Mouse (Mus musculus) telencephalon, adult 2 months (tissue): ENCODE measurements around the gene Scap.
"Not testable (repeated sequence)": the region's sequence is repeated elsewhere in the genome, so short reads cannot be mapped to it uniquely, and the experiment has no call there.

Experiments
- DNase-seq: peaks from one replicate; pipeline ENCODE4 v3.0.0-alpha.2; 2011; ENCODE audit warnings: low read depth, low spot score

Scap gene

GRCm38 (mm10) chr9:110330341-110330740 lies 2.7 kb upstream of the Scap start:
- no peak for DNase-seq

- not testable (repeated sequence) for DNase-seq
Observed at GRCm38 (mm10) chr9:110330913-110331312, 2.2 kb upstream of the Scap start.

- no peak for DNase-seq
Observed at GRCm38 (mm10) chr9:110333896-110334259, 790 bp downstream of the Scap start.

GRCm38 (mm10) chr9:110334849-110335248 lies 1.8 kb downstream of the Scap start:
- no peak for DNase-seq

GRCm38 (mm10) chr9:110340037-110340750 lies 7.1 kb downstream of the Scap start:
- no peak for DNase-seq

GRCm38 (mm10) chr9:110342008-110342407 lies 8.9 kb downstream of the Scap start:
- peak; percentile 22 for DNase-seq

- no peak for DNase-seq
Observed at GRCm38 (mm10) chr9:110343805-110344204, 10.7 kb downstream of the Scap start.

GRCm38 (mm10) chr9:110345057-110345739 lies 12.1 kb downstream of the Scap start:
- no peak for DNase-seq

- no peak for DNase-seq
Observed at GRCm38 (mm10) chr9:110348899-110349298, 15.8 kb downstream of the Scap start.

GRCm38 (mm10) chr9:110350188-110350587 lies 17.1 kb downstream of the Scap start:
- no peak for DNase-seq

GRCm38 (mm10) chr9:110350612-110351011 lies 17.5 kb downstream of the Scap start:
- no peak for DNase-seq

GRCm38 (mm10) chr9:110351350-110351749 lies 18.3 kb downstream of the Scap start:
- no peak for DNase-seq

GRCm38 (mm10) chr9:110351932-110352632 lies 19.0 kb downstream of the Scap start:
- no peak for DNase-seq

- no peak for DNase-seq
Observed at GRCm38 (mm10) chr9:110358341-110358740, 25.3 kb downstream of the Scap start.

GRCm38 (mm10) chr9:110361299-110361698 lies 28.2 kb downstream of the Scap start:
- DNase-seq = no peak

- DNase-seq = no peak
Observed at GRCm38 (mm10) chr9:110362337-110362736, 29.2 kb downstream of the Scap start.

GRCm38 (mm10) chr9:110366746-110367145 lies 33.7 kb downstream of the Scap start:
- DNase-seq = no peak

GRCm38 (mm10) chr9:110369860-110370259 lies 36.8 kb downstream of the Scap start:
- no peak for DNase-seq

GRCm38 (mm10) chr9:110373871-110374270 lies 40.8 kb downstream of the Scap start:
- DNase-seq = no peak

GRCm38 (mm10) chr9:110375668-110376067 lies 42.6 kb downstream of the Scap start:
- DNase-seq = no peak

GRCm38 (mm10) chr9:110377655-110378054 lies 44.6 kb downstream of the Scap start:
- DNase-seq = peak; percentile 21

- DNase-seq = no peak
Observed at GRCm38 (mm10) chr9:110379361-110379760, 46.3 kb downstream of the Scap start.

- no peak for DNase-seq
Observed at GRCm38 (mm10) chr9:110380662-110381061, 47.6 kb downstream of the Scap start.
